Mouse (Mus musculus): Measurements from ENCODE around the gene Fxyd6.

DNA sequence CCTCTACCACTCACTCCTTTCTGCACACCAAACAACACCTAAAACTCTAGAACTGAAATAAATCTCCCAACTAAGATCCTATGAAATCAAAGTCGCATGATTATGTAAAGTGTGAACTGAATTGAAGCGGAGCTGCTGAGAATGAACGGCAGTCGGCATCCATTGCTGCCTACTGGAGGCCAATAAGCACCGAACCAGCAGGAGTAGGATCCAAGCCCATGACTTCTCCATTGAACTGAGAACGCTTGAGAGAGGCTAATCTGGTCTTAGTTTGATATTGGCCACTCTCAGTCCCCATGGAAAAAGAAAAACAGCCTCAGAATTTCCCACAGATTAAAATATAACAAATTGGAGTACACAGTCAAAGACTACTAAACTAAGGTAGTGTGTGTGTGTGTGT, 13.9 kb downstream of the Fxyd6 start:
- TF ChIP-seq CTCF (IDR thresholded peaks at IDR 0.05; ENCODE audit: extremely low read depth, insufficient read depth, low read length) (no peak), POLR2A (IDR thresholded peaks at IDR 0.05; ENCODE audit: extremely low read depth, insufficient read depth, low read length) (no peak)

Data from cortical plate, adult 2 months (tissue).